Mouse (Mus musculus) cerebellum, adult 2 months (tissue): ENCODE results near the gene Mrs2. TPM values are rescaled to one million over a fixed set of nuclear protein-coding genes. Genes with fewer than 3 reads are reported as not detected.
A peak's percentile ranks its signal among the peaks of the same experiment; 100 is the strongest.

Experiments used
- DNase-seq, 2 experiments: peaks; one replicate each; pipeline ENCODE4 v3.0.0; 2021
- H3K27ac ChIP-seq: fragments of 200-500 bp; 2 replicates; pipeline ENCODE4 v1.5.1; 2012; ENCODE audit warnings: low read length, control low read depth, inconsistent platforms; ENCODE audit not compliant: insufficient read depth
- H3K27me3 ChIP-seq: fragments of 200-500 bp; 2 replicates; pipeline ENCODE4 v1.6.1; 2012; ENCODE audit warnings: inconsistent platforms, mild to moderate bottlenecking, low read length, moderate library complexity; ENCODE audit not compliant: control insufficient read depth, insufficient read depth
- H3K4me1 ChIP-seq: fragments of 200-500 bp; 2 replicates; pipeline ENCODE4 v1.6.1; 2011; ENCODE audit warnings: low read length; ENCODE audit not compliant: control insufficient read depth, insufficient read depth
- H3K4me3 ChIP-seq: fragments of 200-500 bp; replicated peaks from 2 replicates; pipeline ENCODE3; 2011; ENCODE audit warnings: mild to moderate bottlenecking, low read depth, low read length, control low read depth; ENCODE audit not compliant: insufficient read depth
- CTCF ChIP-seq: fragments of 200-500 bp; IDR thresholded peaks from 2 replicates; pipeline ENCODE4 v1.5.1; 2011; ENCODE audit warnings: low read depth, mild to moderate bottlenecking, control low read depth, low read length, moderate library complexity, borderline replicate concordance; ENCODE audit not compliant: insufficient read depth
- POLR2A ChIP-seq: fragments of 200-500 bp; IDR thresholded peaks from 2 replicates; pipeline ENCODE4 v1.6.1; 2011; ENCODE audit warnings: low read length, control low read depth, borderline replicate concordance; ENCODE audit not compliant: insufficient read depth
- WGBS: fragments of 180-500 bp; shearing (Covaris S2); methylation state at CpG from one replicate; pipeline ENCODE4 v1.1.7; 2018; 5-methylcytosine and 5-hydroxymethylcytosine counted together
- polyA plus RNA-seq: library from polyadenylated mRNA; depleted of rRNA; stranded (reverse); fragments of >200 nt; gene quantifications from 2 replicates; pipeline ENCODE4 v1.2.3, GENCODE M21; 2012; rRNA removed

The Mrs2 gene
- polyA plus RNA-seq = 49.0 and 57.1 TPM in 2 replicates

DNA sequence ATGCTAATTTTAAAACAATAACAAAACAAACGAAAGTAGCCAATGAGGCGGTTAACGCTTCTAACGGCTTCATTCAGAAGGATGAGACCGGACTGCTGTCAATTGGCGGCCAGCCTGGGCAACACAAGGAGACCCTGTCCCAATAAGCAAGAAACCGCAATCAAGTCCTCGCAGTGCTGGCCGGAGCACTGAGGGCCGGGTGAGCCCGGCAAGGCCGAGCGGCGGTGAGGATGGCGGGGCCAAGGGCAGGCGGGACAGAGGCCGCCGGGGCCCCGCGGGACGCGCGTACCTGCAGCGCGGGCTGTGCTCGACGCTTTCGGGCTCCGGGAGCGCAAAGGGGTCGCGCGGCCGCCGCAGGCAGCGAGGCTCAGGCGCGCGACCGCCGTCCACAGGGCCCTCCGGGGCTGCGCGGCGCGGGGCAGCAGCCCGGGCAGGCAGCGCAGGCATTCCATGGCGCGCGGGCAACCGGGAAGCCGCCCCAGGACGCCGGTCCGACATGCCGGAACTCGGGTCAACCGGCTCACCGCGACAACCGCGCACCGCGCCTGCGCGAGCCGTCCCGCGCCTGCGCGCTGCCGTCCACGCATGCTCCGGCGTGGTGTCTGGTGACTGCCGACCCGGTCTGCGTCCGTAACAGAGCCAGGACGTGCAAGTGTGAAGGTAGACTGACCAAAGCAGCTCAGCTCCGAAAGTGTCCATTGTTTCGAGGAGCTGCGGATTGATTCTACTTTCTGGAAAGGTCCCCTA, at the start of gene Mrs2:
Mrs2 (minus strand) TSS at position 587 of the 747 bp plus-strand sequence.
- DNase-seq = peak; percentile 92 to 94
- H3K4me1 ChIP-seq = peaks cover 5% of the 10 kb centered on the region
- H3K27me3 ChIP-seq = no peaks in the 10 kb centered on the region
- under 1% methylated on average over 84 of the region's 84 CpGs for WGBS
- peak within 1 kb of the TSS; percentile 37 for H3K27ac ChIP-seq
- TF ChIP-seq CTCF (no peak), POLR2A (peak; percentile 73; the same call in 1 of the 2 replicates)
- peak within 1 kb of the TSS; percentile 69 for H3K4me3 ChIP-seq

DNA sequence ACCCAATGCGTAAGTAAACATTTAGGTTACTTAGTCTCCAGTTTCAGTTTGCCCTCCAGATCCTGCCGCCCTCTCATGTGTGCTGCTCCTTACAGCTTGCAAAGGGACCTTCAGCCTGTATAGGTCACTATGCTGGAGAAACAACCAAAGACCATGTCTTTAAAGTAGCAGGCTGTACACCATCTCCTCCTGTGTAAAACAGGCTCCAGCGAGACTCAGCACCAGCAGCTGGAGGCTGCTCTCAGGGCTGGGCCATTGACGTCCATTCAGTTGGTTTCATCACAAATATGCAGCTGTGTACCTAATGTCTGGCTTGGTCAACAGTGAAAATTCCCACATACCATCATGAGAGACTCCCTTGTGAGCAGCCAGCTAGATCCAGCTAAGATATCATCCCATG, 49.6 kb upstream of the Mrs2 start:
- Histone ChIP-seq H3K4me1 (no peaks in the 10 kb centered on the region), H3K27ac (no peak overlapping the region), H3K27me3 (no peaks in the 10 kb centered on the region), H3K4me3 (no peak overlapping the region)
- TF ChIP-seq POLR2A (no peak), CTCF (no peak)
- no peak for DNase-seq
- 88% methylated on average over 4 of the region's 4 CpGs for WGBS

DNA sequence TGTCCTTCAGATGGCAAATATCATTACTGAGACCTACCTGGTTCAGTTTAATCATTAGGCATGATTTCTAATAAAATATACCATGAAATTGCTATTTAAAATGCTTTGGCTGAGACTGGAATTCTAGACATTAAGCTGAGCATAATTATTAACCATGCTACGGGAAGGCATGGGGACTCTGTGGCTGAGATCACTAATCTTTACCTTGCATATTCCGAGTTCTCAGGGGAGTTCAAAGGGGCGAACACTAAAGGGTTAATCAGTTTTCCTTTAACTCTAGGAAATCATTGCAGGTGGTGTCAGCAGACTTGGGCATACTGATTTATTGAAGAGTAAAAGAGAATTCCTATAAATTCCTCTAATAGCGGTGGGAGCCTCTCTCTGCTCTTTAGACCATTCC, 47.0 kb upstream of the Mrs2 start:
- no peak for DNase-seq
- TF ChIP-seq CTCF = no peak
- TF ChIP-seq POLR2A = no peak
- Histone ChIP-seq H3K4me3 (no peak overlapping the region), H3K27ac (no peak overlapping the region), H3K4me1 (no peaks in the 10 kb centered on the region), H3K27me3 (no peaks in the 10 kb centered on the region)
- WGBS = 91% methylated on average over 4 of the region's 4 CpGs

DNA sequence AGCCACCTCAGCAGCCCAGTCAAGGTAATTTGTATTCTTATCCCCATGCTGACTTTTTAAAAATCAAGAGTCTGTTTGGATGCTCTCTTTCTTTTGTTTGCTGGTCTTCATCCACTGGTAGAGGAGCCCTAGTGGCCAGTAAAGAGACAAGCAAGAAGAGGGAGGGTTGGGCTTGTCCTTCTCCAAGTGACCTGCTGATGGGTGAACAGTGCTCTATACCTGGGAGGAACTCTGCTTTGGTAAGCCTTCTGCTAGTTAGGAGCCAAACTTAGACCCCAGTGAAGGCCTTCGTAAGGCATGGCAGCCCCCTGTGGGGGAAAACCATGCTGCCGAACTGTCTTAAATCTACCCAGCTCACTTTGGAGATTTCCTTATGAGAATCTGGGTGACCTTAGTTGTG, 46.5 kb upstream of the Mrs2 start:
- Histone ChIP-seq H3K27ac (no peak overlapping the region), H3K4me1 (no peaks in the 10 kb centered on the region), H3K27me3 (no peaks in the 10 kb centered on the region), H3K4me3 (no peak overlapping the region)
- TF ChIP-seq CTCF (no peak), POLR2A (no peak)
- DNase-seq = no peak
- 89% methylated on average over 2 of the region's 2 CpGs for WGBS

DNA sequence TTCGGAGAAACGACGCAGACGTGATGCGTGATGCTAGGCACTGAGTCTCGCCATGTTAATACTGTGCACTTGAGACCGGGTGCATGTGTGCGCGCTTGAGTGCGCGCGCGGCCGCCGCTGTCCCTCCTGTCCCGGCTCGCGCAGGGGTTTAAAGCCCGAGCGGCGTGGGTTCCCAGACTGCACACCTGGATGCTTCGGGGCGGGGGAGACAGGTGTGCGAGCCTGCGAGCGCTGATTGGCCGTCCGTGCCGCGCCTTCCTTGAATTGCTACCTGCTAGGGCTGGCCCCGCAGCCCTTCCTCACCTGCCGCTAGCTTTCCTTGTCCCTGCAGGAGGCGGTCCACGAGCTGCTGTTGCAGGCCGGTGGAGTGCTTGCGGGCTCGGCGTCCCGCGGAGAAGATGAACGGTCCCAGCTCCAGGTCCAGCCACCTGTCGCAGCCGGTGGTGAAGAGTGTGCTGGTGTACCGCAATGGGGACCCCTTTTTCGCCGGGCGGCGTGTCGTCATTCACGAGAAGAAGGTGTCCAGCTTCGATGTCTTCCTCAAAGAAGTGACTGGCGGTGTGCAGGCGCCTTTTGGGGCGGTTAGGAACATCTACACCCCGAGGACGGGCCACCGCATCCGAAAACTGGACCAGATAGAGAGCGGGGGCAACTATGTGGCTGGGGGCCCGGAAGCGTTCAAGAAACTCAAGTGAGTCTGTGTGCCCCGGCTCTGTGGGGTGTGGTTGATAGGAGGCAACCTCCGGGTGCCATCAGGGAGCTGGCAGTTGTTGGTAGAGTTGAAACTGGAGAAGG, 35.9 kb upstream of the Mrs2 start, which contains the start of gene Dcdc2a:
Dcdc2a (plus strand) TSS at position 132 of the 795 bp plus-strand sequence.
- no peak within 1 kb of the TSS for H3K27ac ChIP-seq
- H3K4me1 ChIP-seq = no peaks in the 10 kb centered on the region
- H3K4me3 ChIP-seq = peak within 1 kb of the TSS; percentile 50
- TF ChIP-seq POLR2A = no peak
- TF ChIP-seq CTCF = no peak
- peak in 1 of 2 experiments; percentile 20 for DNase-seq
- no peaks in the 10 kb centered on the region for H3K27me3 ChIP-seq
- WGBS = 3% methylated on average over 62 of the region's 63 CpGs

DNA sequence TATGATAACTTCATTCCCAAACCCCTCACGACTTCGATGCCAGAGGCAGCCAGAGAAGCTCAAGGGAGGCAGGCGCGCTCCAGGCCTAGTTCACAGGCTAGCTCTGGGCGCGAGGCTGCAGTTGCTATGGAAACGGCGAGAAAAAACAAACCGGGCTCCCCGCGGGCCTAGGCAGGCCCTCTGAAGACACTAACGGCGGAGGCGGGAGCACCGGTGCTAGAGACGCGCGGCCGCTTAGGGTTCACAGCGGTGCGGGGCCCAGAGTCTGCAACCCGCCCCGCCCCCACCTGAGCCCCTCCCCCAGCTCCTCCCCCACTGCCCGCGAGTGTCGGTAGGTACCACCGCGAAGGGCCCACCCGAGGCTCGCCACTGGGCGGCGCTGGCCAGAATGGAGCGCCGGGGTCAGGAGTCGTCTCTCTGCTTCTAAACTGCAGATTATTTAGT, 35.0 kb upstream of the Mrs2 start:
- WGBS = 1% methylated on average over 33 of the region's 35 CpGs
- Histone ChIP-seq H3K27me3 (no peaks in the 10 kb centered on the region), H3K4me3 (no peak overlapping the region), H3K27ac (no peak overlapping the region), H3K4me1 (no peaks in the 10 kb centered on the region)
- TF ChIP-seq POLR2A = no peak
- TF ChIP-seq CTCF = no peak
- DNase-seq = peak; percentile 50 to 57

DNA sequence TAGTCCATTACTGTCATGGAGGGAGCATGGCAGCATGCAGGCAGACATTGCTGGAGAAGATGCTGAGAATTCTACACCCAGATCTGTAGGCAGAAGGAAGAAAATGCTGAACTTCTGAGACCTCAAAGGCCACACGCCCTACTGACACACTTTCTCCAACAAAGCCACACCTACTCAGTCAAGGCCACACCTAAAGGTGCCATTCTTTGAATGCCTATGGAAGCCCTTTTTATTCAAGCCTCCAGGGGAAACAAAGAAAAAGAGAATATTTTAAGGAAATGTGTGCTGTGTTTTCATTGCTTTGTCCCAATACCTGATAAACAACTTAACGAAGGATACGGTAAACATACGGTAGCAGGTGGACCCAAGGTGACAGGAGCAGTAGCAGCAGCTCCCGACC, 32.5 kb upstream of the Mrs2 start:
- Histone ChIP-seq H3K27me3 (no peaks in the 10 kb centered on the region), H3K27ac (no peak overlapping the region), H3K4me3 (no peak overlapping the region), H3K4me1 (no peaks in the 10 kb centered on the region)
- TF ChIP-seq CTCF (no peak), POLR2A (no peak)
- WGBS = 91% methylated on average over 5 of the region's 5 CpGs
- DNase-seq = no peak
